Mouse (Mus musculus): ENCODE data around the gene Adgrf3.

- peak; percentile 88 for TF ChIP-seq EP300 (IDR thresholded peaks at IDR 0.05; ENCODE audit: insufficient read depth, low read depth, low read length)
- no peak for TF ChIP-seq CTCF (IDR thresholded peaks at IDR 0.05; ENCODE audit: low read depth, low read length)
Measured at GRCm38 (mm10) chr5:30172931-30173692, 32.4 kb downstream of the Adgrf3 start.
